Mouse (Mus musculus) adipocyte (in vitro differentiated cells): ENCODE measurements around the gene Itk.
"Not testable (repeated sequence)": the region's sequence is repeated elsewhere in the genome, so short reads cannot be mapped to it uniquely, and the experiment has no call there.

Experiments used
- DNase-seq: peaks from one replicate; pipeline ENCODE4 v3.0.0-alpha.2; 2016; ENCODE audit warnings: low spot score

Gene Itk

GRCm38 (mm10) chr11:46389336-46390117, at the start of gene Itk:
Itk (minus strand) TSS chr11:46389515.
- DNase-seq: no peak

- peak; percentile 61 for DNase-seq
Observed at GRCm38 (mm10) chr11:46437459-46438000, 48.2 kb upstream of the Itk start.

GRCm38 (mm10) chr11:46436760-46437458, 47.6 kb upstream of the Itk start, which contains the start of gene Med7:
Med7 (plus strand) TSS chr11:46436925.
- DNase-seq: peak; percentile 98

GRCm38 (mm10) chr11:46435363-46435762, 46.0 kb upstream of the Itk start:
- DNase-seq: no peak

- peak; percentile 71 for DNase-seq
Observed at GRCm38 (mm10) chr11:46431129-46431528, 41.8 kb upstream of the Itk start.

GRCm38 (mm10) chr11:46430123-46430522, 40.8 kb upstream of the Itk start:
- DNase-seq: no peak

- not testable (repeated sequence) for DNase-seq
Observed at GRCm38 (mm10) chr11:46428131-46428530, 38.8 kb upstream of the Itk start.

GRCm38 (mm10) chr11:46421086-46421888, 32.0 kb upstream of the Itk start:
- DNase-seq: no peak

GRCm38 (mm10) chr11:46418860-46419259, 29.5 kb upstream of the Itk start:
- DNase-seq: no peak

GRCm38 (mm10) chr11:46418438-46418837, 29.1 kb upstream of the Itk start:
- no peak for DNase-seq

GRCm38 (mm10) chr11:46410018-46410563, 20.8 kb upstream of the Itk start:
- no peak for DNase-seq

- DNase-seq: no peak
Observed at GRCm38 (mm10) chr11:46406721-46407120, 17.4 kb upstream of the Itk start.

- DNase-seq: no peak
Observed at GRCm38 (mm10) chr11:46404986-46405385, 15.7 kb upstream of the Itk start.

GRCm38 (mm10) chr11:46401555-46401954, 12.2 kb upstream of the Itk start:
- DNase-seq: no peak

GRCm38 (mm10) chr11:46398933-46399383, 9.6 kb upstream of the Itk start:
- no peak for DNase-seq

GRCm38 (mm10) chr11:46398473-46398872, 9.2 kb upstream of the Itk start:
- DNase-seq: no peak

- no peak for DNase-seq
Observed at GRCm38 (mm10) chr11:46397900-46398299, 8.6 kb upstream of the Itk start.

GRCm38 (mm10) chr11:46396860-46397179, 7.5 kb upstream of the Itk start:
- DNase-seq: no peak

- DNase-seq: no peak
Observed at GRCm38 (mm10) chr11:46396167-46396859, 7.0 kb upstream of the Itk start, which contains the start of gene Fam71b. Fam71b (plus strand) TSS chr11:46396559.

GRCm38 (mm10) chr11:46395698-46396097, 6.4 kb upstream of the Itk start:
- no peak for DNase-seq

- no peak for DNase-seq
Observed at GRCm38 (mm10) chr11:46395088-46395487, 5.8 kb upstream of the Itk start.
